Mouse (Mus musculus): ENCODE results near the gene Aars. TPM values are rescaled to one million over a fixed set of nuclear protein-coding genes. Genes with fewer than 3 reads are reported as not detected.
A peak's percentile ranks its signal among the peaks of the same experiment; 100 is the strongest.

The Aars gene
- polyA plus RNA-seq, 1 experiment, result 192 TPM

- TF ChIP-seq CTCF (IDR thresholded peaks at IDR 0.05; ENCODE audit: borderline replicate concordance, insufficient read depth, low read length) (no peak), POLR2A (IDR thresholded peaks at IDR 0.05; ENCODE audit: low read depth, low read length) (no peak)
- Histone ChIP-seq H3K4me3 (ENCODE audit: insufficient read depth, low read length) (no peak overlapping the region), H3K27ac (ENCODE audit: insufficient read depth, low read length) (no peak overlapping the region), H3K4me1 (ENCODE audit: control insufficient read depth, insufficient read depth, low read length) (no peaks in the 10 kb centered on the region)
These were observed 16.2 kb downstream of the Aars start for GRCm38 (mm10) chr8:111049106-111049505.

DNA sequence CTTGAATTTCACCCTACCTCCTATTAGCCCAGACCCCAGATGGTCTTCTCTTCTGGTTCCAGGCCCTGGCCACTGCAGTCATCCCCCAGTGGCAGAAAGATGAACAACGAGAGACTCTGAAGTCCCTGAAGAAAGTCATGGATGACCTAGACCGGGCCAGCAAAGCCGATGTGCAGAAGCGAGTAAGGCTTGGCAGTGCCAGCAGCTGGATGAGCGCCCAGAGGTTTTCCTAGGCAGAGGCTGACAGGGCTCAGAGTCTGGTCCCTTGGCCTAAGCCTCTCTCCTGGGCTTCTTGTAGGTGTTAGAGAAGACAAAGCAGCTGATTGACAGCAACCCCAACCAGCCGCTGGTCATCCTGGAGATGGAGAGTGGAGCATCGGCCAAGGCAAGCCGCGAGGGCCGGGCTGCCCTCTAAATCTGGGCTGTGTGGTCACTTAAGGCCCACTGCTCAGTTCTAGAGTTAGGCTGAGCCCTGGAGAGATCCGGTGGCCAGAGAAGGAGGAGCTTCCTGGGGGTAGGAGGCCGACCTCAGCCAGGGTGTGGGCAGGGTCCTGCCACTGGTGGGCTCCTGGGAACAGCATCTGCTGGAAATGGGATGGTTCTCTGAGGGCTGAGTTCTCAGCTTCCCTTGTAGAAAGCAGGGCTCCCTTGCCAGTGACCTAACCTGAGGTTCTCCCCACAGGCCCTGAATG lies 21.0 kb downstream of the Aars start:
- TF ChIP-seq CTCF (IDR thresholded peaks at IDR 0.05; ENCODE audit: borderline replicate concordance, insufficient read depth, low read length) (no peak), POLR2A (IDR thresholded peaks at IDR 0.05; ENCODE audit: low read depth, low read length) (no peak)

DNA sequence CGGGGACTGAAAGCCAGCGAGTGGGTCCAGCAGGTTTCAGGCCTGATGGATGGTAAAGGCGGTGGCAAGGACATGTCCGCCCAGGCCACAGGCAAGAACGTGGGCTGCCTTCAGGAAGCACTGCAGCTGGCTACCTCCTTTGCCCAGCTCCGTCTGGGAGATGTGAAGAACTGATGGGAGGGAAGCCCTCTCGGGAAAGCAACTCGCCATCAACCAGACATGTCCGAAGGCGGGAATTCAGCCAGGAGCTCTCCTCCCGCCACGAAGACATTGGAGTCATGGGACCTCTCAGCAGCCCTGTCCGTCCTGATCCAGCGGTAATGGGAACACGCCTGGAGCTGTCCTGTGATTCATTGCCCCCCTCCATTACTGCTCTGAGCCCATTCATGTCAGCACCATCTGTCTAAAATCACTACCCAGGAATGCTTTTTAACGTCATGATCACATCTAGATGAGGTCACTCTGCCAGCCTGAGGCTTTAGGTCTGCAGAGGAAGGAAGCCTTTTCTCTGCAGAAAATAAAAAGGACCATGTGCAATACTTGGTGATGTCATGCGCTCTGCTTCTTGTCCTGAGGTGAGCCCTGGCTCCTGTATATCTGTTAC lies 22.2 kb downstream of the Aars start:
- peak overlapping the region; percentile 21; the same call in 1 of the 2 replicates for H3K27ac ChIP-seq (ENCODE audit: insufficient read depth, low read length)
- TF ChIP-seq POLR2A (IDR thresholded peaks at IDR 0.05; ENCODE audit: low read depth, low read length), result no peak
- no peak for TF ChIP-seq CTCF (IDR thresholded peaks at IDR 0.05; ENCODE audit: borderline replicate concordance, insufficient read depth, low read length)
- peaks cover 13% of the 10 kb centered on the region for H3K4me1 ChIP-seq (ENCODE audit: control insufficient read depth, insufficient read depth, low read length)
- H3K4me3 ChIP-seq (ENCODE audit: insufficient read depth, low read length), result no peak overlapping the region

More for the DNA sequence above, 21.0 kb downstream of the Aars start:
- Histone ChIP-seq H3K27ac (ENCODE audit: insufficient read depth, low read length) (no peak overlapping the region), H3K4me3 (ENCODE audit: insufficient read depth, low read length) (no peak overlapping the region), H3K4me1 (ENCODE audit: control insufficient read depth, insufficient read depth, low read length) (peaks cover 11% of the 10 kb centered on the region)

DNA sequence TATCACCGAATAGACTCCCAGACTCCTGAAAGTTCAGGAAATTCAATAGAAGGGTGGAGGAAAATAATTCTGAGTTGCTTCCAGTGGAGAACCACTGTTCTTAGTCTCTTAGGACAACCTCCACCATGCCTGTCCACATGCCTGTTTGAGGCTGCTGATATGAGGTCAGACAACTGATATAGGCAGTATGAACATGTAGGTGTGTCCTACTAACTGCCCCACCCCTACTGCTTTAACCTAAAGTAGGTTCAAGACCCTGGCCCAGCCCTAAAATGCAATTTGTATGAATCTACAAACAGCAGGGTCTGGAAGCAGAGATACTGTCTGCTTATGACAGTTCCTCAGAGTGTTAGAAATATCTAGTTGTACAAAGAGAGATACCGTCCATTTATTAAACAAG lies 22.7 kb downstream of the Aars start:
- Histone ChIP-seq H3K4me3 (ENCODE audit: insufficient read depth, low read length) (no peak overlapping the region; the same call in 1 of the 2 replicates), H3K27ac (ENCODE audit: insufficient read depth, low read length) (no peak overlapping the region)
- TF ChIP-seq CTCF (IDR thresholded peaks at IDR 0.05; ENCODE audit: borderline replicate concordance, insufficient read depth, low read length), result no peak
- TF ChIP-seq POLR2A (IDR thresholded peaks at IDR 0.05; ENCODE audit: low read depth, low read length), result no peak

DNA sequence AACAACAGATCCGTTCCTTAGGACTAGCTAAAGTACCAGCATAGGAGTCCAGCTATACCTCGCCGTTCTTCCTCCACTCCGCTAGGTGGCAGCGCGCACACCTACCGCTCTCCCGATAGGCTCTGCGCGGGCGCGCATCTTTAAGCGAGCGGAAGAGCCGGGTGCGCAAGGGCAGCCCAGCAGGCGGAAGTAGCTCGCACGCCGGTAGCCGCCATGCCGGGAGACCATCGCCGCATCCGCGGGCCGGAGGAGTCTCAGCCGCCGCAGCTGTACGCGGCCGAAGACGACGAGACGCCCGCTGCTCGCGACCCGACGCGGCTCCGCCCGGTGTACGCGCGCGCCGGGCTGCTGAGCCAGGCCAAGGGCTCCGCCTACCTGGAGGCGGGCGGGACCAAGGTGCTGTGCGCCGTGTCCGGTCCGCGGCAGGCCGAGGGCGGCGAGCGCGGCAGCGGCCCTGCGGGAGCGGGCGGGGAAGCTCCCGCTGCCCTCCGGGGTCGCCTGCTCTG lies 23.3 kb downstream of the Aars start, which contains the start of gene Exosc6:
Gene Exosc6 (plus strand): TSS at position 182 of the 506 bp plus-strand sequence.
- Histone ChIP-seq H3K4me1 (ENCODE audit: control insufficient read depth, insufficient read depth, low read length) (peaks cover 13% of the 10 kb centered on the region), H3K27ac (ENCODE audit: insufficient read depth, low read length) (peak within 1 kb of the TSS; percentile 81), H3K4me3 (ENCODE audit: insufficient read depth, low read length) (peak within 1 kb of the TSS; percentile 58)
- peak; percentile 51; the same call in 1 of the 2 replicates for TF ChIP-seq POLR2A (IDR thresholded peaks at IDR 0.05; ENCODE audit: low read depth, low read length)
- TF ChIP-seq CTCF (IDR thresholded peaks at IDR 0.05; ENCODE audit: borderline replicate concordance, insufficient read depth, low read length), result peak; percentile 89; the same call in 1 of the 2 replicates

More for the DNA sequence above, 22.7 kb downstream of the Aars start:
- peaks cover 13% of the 10 kb centered on the region for H3K4me1 ChIP-seq (ENCODE audit: control insufficient read depth, insufficient read depth, low read length)

DNA sequence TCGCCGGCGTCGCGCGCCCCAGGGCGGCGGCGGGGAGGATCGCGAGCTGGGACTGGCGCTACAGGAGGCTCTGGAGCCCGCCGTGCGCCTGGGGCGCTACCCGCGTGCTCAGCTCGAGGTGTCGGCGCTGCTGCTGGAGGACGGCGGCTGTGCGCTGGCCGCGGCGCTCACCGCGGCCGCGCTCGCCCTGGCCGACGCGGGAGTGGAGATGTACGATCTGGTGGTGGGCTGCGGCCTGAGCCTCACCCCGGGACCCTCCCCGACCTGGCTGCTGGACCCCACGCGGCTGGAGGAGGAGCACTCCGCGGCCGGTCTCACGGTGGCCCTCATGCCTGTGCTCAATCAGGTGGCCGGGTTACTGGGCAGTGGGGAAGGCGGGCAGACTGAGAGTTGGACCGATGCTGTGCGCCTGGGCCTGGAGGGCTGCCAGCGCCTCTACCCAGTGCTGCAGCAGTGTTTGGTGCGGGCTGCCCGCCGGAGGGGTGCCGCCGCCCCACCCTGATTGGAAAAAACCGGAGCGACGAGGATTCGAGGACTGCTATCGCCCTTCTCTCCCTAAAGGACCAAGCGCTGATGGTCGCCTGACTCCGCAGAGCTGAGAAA lies 23.8 kb downstream of the Aars start:
- Histone ChIP-seq H3K4me3 (ENCODE audit: insufficient read depth, low read length) (peak overlapping the region; percentile 58), H3K4me1 (ENCODE audit: control insufficient read depth, insufficient read depth, low read length) (peaks cover 13% of the 10 kb centered on the region), H3K27ac (ENCODE audit: insufficient read depth, low read length) (peak overlapping the region; percentile 81)
- TF ChIP-seq POLR2A (IDR thresholded peaks at IDR 0.05; ENCODE audit: low read depth, low read length), result no peak
- TF ChIP-seq CTCF (IDR thresholded peaks at IDR 0.05; ENCODE audit: borderline replicate concordance, insufficient read depth, low read length), result no peak

DNA sequence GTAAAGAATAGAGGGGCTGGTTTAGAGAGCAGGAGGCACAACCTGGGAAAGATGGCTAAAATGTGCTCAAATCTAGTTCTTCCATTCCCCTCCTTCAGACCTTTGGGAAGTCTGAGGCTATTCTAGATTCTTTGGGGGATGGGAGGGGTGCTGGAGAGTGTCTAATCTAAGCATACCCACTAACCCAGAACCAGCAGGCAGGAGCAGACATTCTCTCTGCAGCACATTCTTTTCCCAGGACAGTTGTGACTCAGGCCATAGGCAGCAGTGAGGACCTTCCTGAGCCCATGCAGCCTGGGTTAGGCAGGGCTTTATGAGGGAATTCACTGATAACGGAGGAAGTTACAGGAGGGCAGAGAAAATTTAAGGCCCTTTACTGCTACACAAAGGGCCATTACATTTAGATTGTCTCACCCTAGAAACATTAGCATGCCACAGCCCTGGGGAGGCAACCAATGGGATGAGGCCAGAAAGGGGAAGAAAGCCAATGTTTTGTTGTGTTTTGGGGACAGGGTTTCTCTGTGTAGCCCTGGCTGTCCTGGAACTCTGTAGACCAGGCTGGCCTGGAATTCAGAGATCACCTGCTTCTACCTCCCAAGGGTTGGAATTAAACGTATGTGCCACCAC lies 26.1 kb downstream of the Aars start:
- Histone ChIP-seq H3K4me3 (ENCODE audit: insufficient read depth, low read length) (no peak overlapping the region), H3K27ac (ENCODE audit: insufficient read depth, low read length) (peak overlapping the region; percentile 61), H3K4me1 (ENCODE audit: control insufficient read depth, insufficient read depth, low read length) (peaks cover 13% of the 10 kb centered on the region)
- TF ChIP-seq CTCF (IDR thresholded peaks at IDR 0.05; ENCODE audit: borderline replicate concordance, insufficient read depth, low read length) (no peak), POLR2A (IDR thresholded peaks at IDR 0.05; ENCODE audit: low read depth, low read length) (no peak)

DNA sequence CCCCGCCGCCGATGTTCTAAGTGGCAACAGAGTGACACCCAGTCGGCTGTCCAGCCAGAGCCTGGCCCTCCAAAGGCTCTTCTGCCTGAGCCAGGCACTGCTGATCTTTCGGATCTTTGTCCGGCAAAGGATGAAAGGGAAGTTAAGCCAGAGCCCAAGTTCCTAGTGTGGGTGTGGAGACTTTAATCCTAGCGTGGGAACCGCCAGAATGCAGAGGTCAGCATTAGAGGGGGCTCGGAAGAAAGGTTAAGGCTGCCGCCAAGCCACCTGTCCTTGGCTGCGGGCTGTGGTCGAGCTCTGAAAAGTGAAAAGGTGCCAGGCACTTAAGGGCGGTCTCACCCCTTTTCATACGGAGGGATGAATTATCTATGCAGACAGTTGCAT lies 28.7 kb downstream of the Aars start:
- Histone ChIP-seq H3K4me3 (ENCODE audit: insufficient read depth, low read length) (peak overlapping the region; percentile 47), H3K4me1 (ENCODE audit: control insufficient read depth, insufficient read depth, low read length) (peaks cover 13% of the 10 kb centered on the region), H3K27ac (ENCODE audit: insufficient read depth, low read length) (no peak overlapping the region)
- TF ChIP-seq POLR2A (IDR thresholded peaks at IDR 0.05; ENCODE audit: low read depth, low read length) (no peak), CTCF (IDR thresholded peaks at IDR 0.05; ENCODE audit: borderline replicate concordance, insufficient read depth, low read length) (no peak)

DNA sequence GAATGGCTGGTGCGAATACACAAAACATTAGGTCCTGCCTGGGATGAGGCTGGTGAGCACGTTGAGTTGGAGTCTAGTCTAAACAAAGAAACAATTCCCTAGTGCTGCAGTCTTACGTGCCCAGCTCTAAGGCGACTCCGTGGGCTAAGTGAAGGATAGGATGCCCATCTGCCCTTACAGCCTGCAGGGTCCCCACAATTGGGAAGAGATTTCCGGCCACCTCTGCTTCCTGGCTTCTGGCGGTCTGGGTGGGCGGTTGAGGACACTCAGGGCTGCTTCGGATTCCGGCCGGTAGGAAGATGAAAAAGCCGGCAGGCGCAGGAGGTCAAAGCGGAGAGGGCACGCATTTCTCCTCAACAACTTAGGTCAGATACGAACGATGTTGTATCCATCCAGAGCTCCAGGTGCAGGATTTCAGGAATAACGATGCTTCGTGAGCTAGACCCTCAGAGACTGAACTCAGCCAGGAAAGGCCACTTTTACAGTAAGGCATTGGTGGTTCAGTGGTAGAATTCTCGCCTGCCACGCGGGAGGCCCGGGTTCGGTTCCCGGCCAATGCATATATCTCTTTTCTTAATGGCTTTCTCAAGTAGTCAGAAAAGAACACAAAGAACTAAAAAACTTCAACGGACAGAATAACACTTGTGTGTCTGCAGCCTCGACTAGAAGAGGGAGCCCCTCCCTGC lies 29.3 kb downstream of the Aars start:
- H3K4me1 ChIP-seq (ENCODE audit: control insufficient read depth, insufficient read depth, low read length), result peaks cover 13% of the 10 kb centered on the region
- peak overlapping the region; percentile 47 for H3K4me3 ChIP-seq (ENCODE audit: insufficient read depth, low read length)
- H3K27ac ChIP-seq (ENCODE audit: insufficient read depth, low read length), result no peak overlapping the region
- TF ChIP-seq POLR2A (IDR thresholded peaks at IDR 0.05; ENCODE audit: low read depth, low read length) (no peak), CTCF (IDR thresholded peaks at IDR 0.05; ENCODE audit: borderline replicate concordance, insufficient read depth, low read length) (no peak)
